14 mouse cellular contexts compared by ENCODE assay signal in the genomic region with DNA sequence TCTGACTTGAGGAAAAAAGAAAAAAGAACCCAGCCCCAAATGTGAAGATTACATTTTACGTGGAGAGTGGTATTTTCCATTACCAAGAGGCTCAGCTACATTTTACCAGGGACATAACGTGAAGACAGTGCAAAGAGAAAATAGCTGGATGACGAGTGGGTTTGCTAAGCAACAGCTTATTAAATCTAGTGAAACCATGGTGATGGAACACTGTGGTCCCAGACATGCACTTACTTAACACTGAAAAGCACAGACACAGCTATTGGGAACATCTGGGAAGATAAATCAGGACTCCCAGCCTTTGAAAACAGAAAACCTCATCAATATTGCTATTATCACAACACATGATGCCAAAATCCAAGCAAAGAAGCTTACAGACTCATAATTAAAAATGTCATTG.
DNase-seq lines count a peak whose midpoint lies in the region; ATAC-seq lines count a peak whose summit lies in the region.
"Had no signal": no experiment of that assay in that cellular context is flagged by ENCODE, and none has a peak within 500 bp of the region (broad histone marks: within the 10 kb centered on the region; RNA-seq: fewer than 3 reads in every experiment).

No protein-coding gene starts in this region.

- no peak overlapping the region for H3K27ac ChIP-seq in forebrain, embryonic 14.5 days (ENCODE audit: low read depth, low read length)
- H3K27ac ChIP-seq in forebrain, embryonic 11.5 days (ENCODE audit: low read depth, low read length): no peak overlapping the region
- no peak overlapping the region for H3K27ac ChIP-seq in neural tube, embryonic 14.5 days (ENCODE audit: low read depth, low read length)
- H3K27ac ChIP-seq: stomach, postnatal 0 days had no signal

- no peaks in the 10 kb centered on the region for H3K36me3 ChIP-seq in forebrain, embryonic 14.5 days (ENCODE audit: control insufficient read depth, insufficient read depth, low read length)
- no peaks in the 10 kb centered on the region for H3K36me3 ChIP-seq in forebrain, embryonic 11.5 days (ENCODE audit: control insufficient read depth, insufficient read depth, low read length)
- H3K36me3 ChIP-seq in neural tube, embryonic 14.5 days (ENCODE audit: control insufficient read depth, insufficient read depth, low read length): no peaks in the 10 kb centered on the region

- DNase-seq in forebrain, embryonic 14.5 days (ENCODE audit: low spot score): peak; percentile 18
- DNase-seq in forebrain, embryonic 11.5 days (ENCODE audit: low spot score): no peak
- DNase-seq in left cerebral cortex, adult 11 months (ENCODE audit: low spot score): peak; percentile 13
- no peak for DNase-seq in left cerebral cortex, postnatal 4 days
- peak; percentile 70 for DNase-seq in layer of hippocampus, adult 9-11 months
- DNase-seq in urinary bladder, adult 2 months (ENCODE audit: low spot score): no peak
- no peak for DNase-seq in thymus, postnatal 14 days
- DNase-seq: adrenal gland, postnatal 25 days; cerebellum, adult 11-12 months; gastrocnemius, postnatal 14 days; lung, postnatal 10 days had no signal

- no peaks in the 10 kb centered on the region for H3K27me3 ChIP-seq in forebrain, embryonic 14.5 days (replicated peaks; ENCODE audit: control insufficient read depth, insufficient read depth, low read length)
- H3K27me3 ChIP-seq in forebrain, embryonic 11.5 days (ENCODE audit: control insufficient read depth, insufficient read depth, low read length): no peaks in the 10 kb centered on the region
- no peaks in the 10 kb centered on the region for H3K27me3 ChIP-seq in neural tube, embryonic 14.5 days (ENCODE audit: control insufficient read depth, insufficient read depth, low read length)

- no peak overlapping the region for H3K4me2 ChIP-seq in forebrain, embryonic 14.5 days (ENCODE audit: low read length)
- no peak overlapping the region for H3K4me2 ChIP-seq in forebrain, embryonic 11.5 days (ENCODE audit: low read depth, low read length, severe bottlenecking)
- no peak overlapping the region for H3K4me2 ChIP-seq in neural tube, embryonic 14.5 days (ENCODE audit: low read depth, low read length)
- H3K4me2 ChIP-seq: liver, embryonic 11.5 days had no signal

- no peaks in the 10 kb centered on the region for H3K9me3 ChIP-seq in forebrain, embryonic 14.5 days (replicated peaks; ENCODE audit: control insufficient read depth, low read length)
- no peaks in the 10 kb centered on the region; the same call in 1 of the 2 replicates for H3K9me3 ChIP-seq in forebrain, embryonic 11.5 days (ENCODE audit: control insufficient read depth, low read length)
- no peaks in the 10 kb centered on the region for H3K9me3 ChIP-seq in neural tube, embryonic 14.5 days (ENCODE audit: control insufficient read depth, low read length)

- 47% methylated on average over 3 of the region's 3 CpGs for WGBS in forebrain, embryonic 14.5 days
- WGBS in forebrain, embryonic 11.5 days: 63% methylated on average over 3 of the region's 3 CpGs
- WGBS in neural tube, embryonic 14.5 days: 30% methylated on average over 3 of the region's 3 CpGs

- H3K4me3 ChIP-seq in forebrain, embryonic 14.5 days (ENCODE audit: low read depth, low read length): no peak overlapping the region
- no peak overlapping the region for H3K4me3 ChIP-seq in forebrain, embryonic 11.5 days (ENCODE audit: low read depth, low read length)
- H3K4me3 ChIP-seq in neural tube, embryonic 14.5 days (ENCODE audit: low read depth, low read length): no peak overlapping the region

- ATAC-seq in forebrain, embryonic 14.5 days: no peak
- ATAC-seq in forebrain, embryonic 11.5 days (replicated peaks; ENCODE audit: low FRiP score): no peak
- peak; percentile 79; the same call in 1 of the 2 replicates for ATAC-seq in neural tube, embryonic 14.5 days (ENCODE audit: low read depth)

- H3K9ac ChIP-seq in forebrain, embryonic 14.5 days (ENCODE audit: low read length): no peak overlapping the region
- H3K9ac ChIP-seq in forebrain, embryonic 11.5 days (ENCODE audit: low read length): no peak overlapping the region
- no peak overlapping the region for H3K9ac ChIP-seq in neural tube, embryonic 14.5 days (replicated peaks; ENCODE audit: low read depth, low read length)

- no peaks in the 10 kb centered on the region for H3K4me1 ChIP-seq in forebrain, embryonic 14.5 days (ENCODE audit: control insufficient read depth, insufficient read depth, low read length)
- no peaks in the 10 kb centered on the region for H3K4me1 ChIP-seq in forebrain, embryonic 11.5 days (replicated peaks; ENCODE audit: control insufficient read depth, insufficient read depth, low read length)
- no peaks in the 10 kb centered on the region for H3K4me1 ChIP-seq in neural tube, embryonic 14.5 days (ENCODE audit: control insufficient read depth, insufficient read depth, low read length)

- intact Hi-C loops in left cerebral cortex, postnatal 4 days (cut with DNase I): no loop called here

Comparison
In these comparisons a context has a peak if more than half of its experiments do, and no peak if none do; other contexts are left out.
1. DNase-seq: peak in forebrain, embryonic 14.5 days (single experiment), left cerebral cortex, adult 11 months (single experiment) and layer of hippocampus, adult 9-11 months (single experiment); none in forebrain, embryonic 11.5 days (single experiment), left cerebral cortex, postnatal 4 days (single experiment), urinary bladder, adult 2 months (single experiment) and thymus, postnatal 14 days (single experiment).